Mouse (Mus musculus): Measurements from ENCODE around the gene Tmem179b.
A peak's percentile ranks its signal among the peaks of the same experiment; 100 is the strongest.

The Tmem179b gene

GRCm38 (mm10) chr19:8774086-8774835 is at the start of gene Tmem179b:
TSS of gene Tmem179b (minus strand) at chr19:8774467.
- peak; percentile 96 to 98 for DNase-seq

DNA sequence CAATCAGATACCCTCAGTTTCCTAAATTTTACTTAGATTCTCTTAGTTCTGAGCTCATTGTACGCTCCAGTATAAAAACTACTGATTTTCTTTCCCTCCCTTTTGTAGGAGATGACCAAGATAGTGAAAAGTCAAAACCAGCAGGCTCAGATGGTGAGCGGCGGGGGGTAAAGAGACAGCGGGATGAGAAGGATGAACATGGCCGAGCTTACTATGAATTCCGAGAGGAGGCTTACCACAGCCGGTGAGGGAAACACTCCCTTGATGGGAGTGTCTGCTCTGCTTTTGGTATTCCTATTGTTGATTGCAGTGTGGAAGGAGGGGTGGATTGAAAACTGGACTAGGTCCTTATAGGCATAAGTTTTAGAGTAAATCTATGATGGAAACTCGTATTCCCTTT is 48.4 kb upstream of the Tmem179b start:
- DNase-seq, result peak; percentile 70 to 77

DNA sequence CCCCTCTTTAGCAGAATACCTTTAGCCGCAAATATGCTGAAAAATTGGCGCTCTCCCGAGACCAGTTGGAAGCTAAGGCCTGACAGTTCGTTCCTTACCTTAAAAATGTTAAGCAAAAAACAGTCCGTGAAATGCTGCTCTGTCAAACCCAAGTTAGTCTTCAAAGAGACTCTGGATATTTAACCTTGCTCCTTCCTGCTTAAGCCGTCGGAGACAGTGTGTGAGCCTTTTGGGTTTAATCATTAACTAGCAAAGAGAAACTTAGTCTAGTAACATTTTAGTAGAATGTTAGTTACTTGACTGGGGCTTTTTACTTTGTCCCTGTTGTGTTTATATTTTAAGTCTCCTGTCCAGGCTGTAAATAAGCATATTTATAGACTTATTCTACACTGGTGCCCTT is 46.9 kb upstream of the Tmem179b start:
- DNase-seq, result no peak

GRCm38 (mm10) chr19:8820424-8820956 is 46.2 kb upstream of the Tmem179b start:
- peak in 1 of 2 experiments; percentile 64 for DNase-seq

DNA sequence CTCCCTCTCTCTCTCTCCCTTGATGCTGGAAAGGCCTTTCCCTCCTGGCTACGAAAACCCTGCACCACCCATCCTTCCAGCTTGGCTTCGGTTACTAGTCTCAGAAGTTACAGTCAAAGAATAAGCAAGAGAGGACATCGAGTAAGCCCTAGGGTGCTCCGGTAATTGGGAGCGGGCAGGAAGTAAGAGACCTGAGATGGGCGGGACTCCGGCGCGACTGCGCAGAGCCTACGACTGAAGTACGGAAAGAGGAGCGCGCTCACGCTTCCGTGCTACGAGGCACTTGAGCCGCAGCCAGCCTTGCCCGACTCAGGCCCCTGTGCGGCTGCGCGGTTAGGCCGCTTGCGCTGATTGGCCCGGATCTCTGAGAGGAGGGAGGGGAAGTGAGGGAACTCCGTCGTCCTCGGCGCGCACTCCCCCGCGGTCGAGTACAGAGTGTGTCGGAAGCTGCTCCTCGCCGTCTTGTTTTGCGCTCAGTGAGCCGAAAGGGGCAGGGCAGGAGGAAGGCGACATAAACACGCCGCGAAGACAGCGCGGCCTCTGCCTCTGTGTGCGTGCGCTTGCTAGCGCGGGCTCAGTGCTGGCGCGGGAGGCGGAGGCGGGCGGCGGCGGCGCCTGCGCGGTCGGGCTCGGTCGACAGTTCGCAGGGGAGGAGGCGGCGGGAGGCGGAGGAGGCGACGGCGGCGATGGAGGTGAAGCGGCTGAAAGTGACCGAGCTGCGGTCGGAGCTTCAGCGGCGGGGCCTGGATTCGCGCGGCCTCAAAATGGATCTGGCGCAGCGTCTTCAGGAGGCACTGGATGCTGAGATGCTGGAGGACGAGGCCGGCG is 45.5 kb upstream of the Tmem179b start, which contains the start of gene Hnrnpul2:
Gene Hnrnpul2 (plus strand): TSS at position 415 of the 828 bp plus-strand sequence.
- DNase-seq, result peak; percentile 99

DNA sequence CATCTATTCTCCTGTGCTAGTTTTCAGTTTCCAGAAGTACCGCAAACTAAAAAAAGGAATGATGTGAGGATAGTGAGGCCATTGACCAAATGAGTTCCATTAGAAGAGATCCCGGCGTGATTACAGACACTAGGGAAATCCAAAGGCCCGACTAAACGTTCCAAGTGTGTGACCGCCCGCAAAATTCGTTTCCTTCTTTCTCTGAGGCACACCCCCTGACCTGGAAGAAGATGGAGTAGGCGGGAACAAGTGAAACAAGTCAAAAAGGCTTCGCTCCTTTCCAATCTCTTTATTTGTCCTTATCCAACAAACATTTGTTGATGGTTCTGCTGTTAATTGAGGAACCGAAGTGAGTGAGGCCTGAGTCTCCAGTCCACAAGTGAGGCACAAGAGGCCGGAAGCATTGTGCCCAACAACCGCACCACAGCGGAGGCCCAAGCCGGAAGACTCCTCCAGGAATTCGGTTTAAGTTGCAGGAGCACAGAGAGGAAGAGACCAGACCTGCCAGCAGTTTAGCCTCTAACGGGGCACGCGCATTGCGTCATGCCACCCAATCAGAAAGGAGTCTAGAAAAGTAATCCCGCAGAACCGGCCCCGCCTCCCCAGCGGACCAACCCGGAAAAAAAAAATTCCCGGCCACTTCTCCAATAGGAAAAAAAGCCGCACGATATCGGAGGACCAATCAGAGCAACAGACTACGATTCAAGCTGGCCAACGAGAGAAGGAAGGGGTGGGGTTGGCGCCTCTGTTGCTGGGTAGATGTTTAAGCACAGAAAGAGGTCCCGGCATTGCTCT is 44.7 kb upstream of the Tmem179b start, which contains the start of gene Ttc9c:
Gene Ttc9c (minus strand): TSS at position 533 of the 795 bp plus-strand sequence.
- DNase-seq, result peak; percentile 94 to 98

GRCm38 (mm10) chr19:8818301-8818798 is 44.1 kb upstream of the Tmem179b start:
- peak in 1 of 2 experiments; percentile 32 for DNase-seq

- DNase-seq, result no peak
Measured at GRCm38 (mm10) chr19:8817001-8817400, 42.7 kb upstream of the Tmem179b start.

- no peak for DNase-seq
Measured at GRCm38 (mm10) chr19:8815812-8816211, 41.5 kb upstream of the Tmem179b start.

DNA sequence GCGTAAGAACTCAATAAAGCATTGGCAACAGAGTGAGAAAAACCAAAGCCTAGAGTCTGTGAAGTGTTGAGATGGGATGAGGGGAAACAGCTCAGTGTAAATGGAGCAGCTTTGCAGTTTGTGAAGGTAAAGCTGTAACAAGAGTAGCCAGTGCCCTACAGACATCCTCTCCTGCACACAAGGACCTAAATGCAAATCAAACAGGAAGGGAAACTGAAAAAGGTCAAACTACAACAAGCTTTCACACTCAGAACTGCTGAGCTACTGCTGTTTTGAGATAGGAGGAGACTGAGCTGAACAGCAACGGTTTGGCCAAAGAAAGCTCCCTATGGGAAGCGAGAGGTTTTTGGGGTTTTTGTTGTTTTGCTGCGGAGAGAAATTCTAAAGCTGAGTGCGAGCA is 32.5 kb upstream of the Tmem179b start:
- DNase-seq, result no peak

DNA sequence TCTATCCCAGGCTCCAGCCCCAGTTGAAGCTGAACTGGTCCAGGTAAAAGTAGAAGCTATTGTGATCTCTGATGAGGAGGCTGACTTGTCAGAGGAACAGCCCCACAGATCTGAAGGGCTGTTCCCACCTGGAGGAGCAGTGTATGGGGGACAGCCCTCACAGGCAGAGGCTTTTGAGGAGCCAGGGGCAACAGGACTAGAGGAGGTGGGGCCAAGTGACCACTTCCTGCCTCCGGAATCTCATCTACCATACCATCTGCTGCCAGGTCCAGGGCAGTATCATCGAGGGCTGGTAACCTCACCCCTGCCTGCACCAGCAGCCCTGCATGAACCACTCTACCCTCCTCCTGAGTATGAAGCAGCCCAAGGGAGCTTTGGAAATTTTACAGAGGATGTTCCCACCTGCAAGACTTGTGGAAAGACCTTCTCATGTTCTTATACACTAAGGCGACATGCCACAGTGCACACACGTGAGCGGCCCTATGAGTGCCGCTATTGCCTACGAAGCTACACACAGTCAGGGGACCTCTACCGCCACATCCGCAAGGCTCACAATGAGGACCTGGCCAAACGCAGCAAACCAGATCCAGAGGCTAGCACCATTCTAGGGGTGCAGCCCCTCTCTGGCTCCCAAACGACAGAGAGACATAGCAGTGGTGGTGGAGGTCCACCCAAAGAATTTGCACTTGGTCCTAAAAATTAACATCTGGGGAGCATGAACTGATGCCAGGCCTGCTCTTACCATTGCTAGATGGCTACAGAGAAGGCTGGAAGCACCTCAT is 29.8 kb upstream of the Tmem179b start:
- no peak for DNase-seq

GRCm38 (mm10) chr19:8803204-8803780 is 29.0 kb upstream of the Tmem179b start:
- no peak for DNase-seq

DNA sequence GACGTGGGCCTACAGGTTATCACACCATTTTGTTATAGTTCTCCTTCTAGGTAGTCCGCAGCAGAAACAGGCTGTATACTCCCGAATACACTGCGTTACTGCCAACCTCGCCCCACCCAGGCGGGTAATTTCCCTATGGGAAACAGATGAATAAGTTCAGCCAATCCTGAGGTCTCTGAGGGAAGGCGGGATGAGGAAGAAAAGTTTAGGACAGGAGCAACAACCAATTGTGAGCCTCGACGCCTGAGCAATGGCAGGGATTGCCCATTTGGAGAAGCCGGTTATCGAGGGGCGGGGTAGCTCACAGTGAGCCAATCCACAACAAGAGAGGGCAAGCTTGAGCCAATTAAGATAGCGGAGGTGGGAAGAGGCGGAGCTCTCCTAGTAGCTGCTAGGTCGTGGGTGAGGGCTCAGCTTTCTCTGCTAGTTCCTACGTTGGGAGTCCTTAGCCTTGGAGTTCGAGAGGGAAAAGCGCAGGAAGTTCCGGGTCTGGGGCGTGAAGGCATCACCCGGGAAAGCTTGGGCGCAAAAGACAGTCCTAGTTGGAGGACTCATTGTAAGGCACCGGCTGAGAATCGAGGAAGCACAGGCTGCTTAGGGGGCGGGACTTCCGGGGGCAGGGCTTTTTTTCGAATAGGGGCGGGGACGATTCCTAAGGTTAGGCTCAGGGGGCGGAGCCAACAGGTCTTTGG is 28.0 kb upstream of the Tmem179b start, which contains the start of gene Zbtb3:
Gene Zbtb3 (plus strand): TSS at position 426 of the 692 bp plus-strand sequence.
- DNase-seq, result peak; percentile 91 to 98

- no peak for DNase-seq
Measured at GRCm38 (mm10) chr19:8798947-8799315, 24.7 kb upstream of the Tmem179b start.

DNA sequence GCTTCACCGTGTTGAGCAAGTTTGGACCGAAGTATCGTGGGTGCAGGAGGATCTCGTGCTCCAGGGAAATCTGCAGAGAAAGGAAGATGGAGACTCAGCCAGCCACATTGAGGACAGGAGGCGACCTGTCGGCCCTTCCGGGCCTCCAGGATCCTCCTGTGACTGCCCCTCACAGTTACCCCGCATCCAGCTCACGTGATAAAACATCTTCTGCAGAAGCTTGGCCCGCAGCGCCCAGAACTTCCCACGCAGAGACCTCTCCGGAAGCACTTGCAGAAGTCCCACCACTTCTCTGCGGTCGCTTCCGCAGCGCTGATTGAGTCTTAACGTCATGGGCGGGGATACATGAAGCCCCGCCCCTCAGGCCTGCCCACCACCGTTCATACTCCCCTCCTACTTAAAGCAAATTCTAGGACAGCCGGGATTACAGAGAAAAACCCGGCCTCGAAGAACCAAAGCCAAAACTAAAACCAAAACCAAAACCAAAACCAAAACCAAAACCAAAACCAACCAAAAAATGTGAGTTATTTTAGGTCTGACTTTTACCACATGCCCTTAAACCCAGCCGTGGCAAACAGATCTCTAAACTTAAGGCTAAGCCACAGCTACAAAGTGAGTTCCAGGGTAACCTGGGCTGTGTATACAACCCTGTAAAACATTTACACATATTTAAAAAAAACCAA is 24.1 kb upstream of the Tmem179b start, which contains the start of gene Polr2g:
Gene Polr2g (minus strand): TSS at position 314 of the 683 bp plus-strand sequence.
- DNase-seq, result peak; percentile 88 to 91

DNA sequence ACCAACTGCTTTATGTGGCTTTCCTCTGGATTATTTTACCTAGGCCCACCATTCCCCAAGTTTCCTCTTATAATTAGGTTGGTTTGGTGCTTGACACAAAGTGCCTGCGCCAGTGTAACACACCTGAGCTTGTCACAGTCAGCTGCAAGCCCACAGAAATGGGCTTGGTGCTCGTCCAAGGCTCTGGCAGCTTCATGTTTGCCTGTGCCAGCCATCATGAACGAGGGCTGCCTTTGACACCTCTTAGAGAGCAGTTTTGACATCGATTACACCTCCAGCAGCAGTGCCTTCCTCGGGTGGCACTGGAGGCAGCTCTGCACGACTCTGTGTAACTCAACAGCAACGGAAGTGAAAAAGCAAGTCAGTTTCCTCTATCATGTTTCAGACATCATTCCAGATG is 15.9 kb upstream of the Tmem179b start:
- no peak for DNase-seq

DNA sequence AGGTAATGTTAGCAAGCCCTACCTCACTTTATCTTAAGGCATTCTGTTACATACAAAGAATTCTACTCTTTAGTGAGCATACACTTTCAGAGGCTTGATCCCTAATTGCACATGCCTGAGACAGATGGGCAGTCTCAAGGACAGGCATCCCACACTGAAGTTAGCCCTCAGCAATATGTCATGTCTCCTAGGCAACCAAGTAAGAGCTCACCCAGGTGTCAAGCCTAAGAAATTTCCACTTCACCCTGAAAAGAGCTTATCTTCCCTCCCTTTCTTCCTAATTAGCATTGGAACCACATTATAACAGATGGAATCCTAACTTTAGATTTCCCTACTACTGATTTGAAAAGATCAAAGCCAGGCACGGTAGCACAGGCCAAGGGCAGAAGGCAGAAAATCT is 14.9 kb upstream of the Tmem179b start:
- DNase-seq, result no peak

- peak in 1 of 2 experiments; percentile 30 for DNase-seq
Measured at GRCm38 (mm10) chr19:8788521-8788920, 14.3 kb upstream of the Tmem179b start.

DNA sequence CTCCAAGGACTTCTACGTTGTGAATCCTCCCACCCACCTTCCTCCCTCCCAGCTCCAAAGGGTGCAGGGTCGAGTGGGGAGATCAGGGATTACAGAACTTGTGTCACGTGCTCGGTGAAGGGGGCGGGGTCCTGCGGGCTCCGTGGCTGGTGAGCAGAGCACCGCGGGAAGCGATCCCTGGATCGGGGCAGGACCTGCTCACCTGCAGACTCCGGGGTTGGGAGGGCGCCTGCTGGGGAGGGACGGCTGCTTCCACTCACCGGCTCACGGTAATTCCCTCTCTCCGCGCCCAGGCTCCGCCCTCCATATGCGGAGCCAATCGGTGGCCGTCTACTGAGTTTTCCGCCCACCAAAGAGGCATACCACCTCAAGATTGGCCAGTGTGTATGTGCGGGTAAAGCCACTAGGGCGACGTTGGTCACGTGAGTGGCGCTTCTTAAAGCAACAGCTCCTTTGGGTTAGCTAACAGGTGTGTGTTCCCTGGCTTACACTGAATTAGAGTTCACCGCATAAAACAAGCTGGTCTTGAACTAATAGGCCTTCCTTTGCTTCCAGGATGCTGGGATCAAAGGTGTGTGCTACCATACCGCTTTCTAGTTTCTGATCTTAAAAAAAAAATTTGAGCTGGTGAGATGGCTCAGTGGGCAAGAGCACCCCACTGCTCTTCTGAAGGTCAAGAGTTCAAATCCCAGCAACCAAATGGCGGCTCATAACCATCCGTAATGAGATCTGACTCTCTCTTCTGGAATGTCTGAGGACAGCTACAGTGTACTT is 11.9 kb upstream of the Tmem179b start, which contains the start of gene Taf6l:
Gene Taf6l (minus strand): TSS at position 410 of the 774 bp plus-strand sequence.
- peak; percentile 88 to 97 for DNase-seq
